In the genomic region with DNA sequence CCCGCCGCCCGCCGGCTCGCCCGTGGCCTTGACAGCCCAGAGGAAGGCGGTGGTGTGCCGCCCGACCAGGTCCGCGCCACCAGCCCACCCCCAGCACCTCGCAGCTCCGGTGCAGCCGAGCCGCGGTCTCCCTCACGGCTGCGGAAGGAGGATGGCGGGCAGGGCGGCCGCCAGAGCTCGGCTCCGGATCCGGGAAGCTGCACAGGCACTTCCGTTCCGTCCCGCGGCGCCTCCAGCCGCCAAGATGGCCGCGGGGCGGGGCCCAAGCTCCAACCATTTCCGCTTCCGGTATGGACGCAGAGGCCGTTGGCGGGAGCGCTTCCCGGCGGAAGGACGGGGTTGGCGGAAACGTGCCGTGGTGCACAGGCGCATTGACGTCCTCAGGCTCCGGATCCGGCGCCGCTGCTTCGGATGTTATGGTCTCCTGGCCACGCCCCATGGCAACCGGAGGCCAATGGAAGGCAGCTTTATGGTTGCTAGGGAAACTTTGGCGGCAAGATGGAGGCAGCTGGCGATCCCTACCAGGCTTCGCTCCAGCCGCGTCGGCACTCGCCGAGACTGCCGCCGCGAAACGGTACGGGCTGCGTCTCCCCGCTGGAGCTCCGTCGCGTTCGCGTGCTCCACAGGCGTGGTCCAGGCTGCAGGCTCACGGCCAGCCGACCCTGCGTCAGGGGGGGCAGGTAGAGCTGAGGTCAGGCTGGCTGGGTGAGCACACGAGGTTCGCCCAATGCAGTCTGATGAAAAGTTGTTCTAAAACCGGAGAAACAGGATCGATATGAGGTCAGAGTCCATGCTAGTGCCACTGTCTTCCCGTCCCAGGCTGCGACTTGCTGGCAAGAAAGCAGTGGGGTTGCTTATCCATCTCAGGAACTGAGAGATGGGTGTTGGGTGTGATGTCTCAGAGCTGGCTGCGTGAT, we compare ENCODE assay signal across 8 mouse cellular contexts. TPM values are rescaled to one million over a fixed set of nuclear protein-coding genes. Genes with fewer than 3 reads are reported as not detected.
DNase-seq lines count a peak whose midpoint lies in the region; ATAC-seq and TF ChIP-seq lines count a peak whose summit lies in the region.

TSS of gene Rer1 (minus strand) at position 275 of the 917 bp plus-strand sequence.
TSS of gene Morn1 (plus strand) at position 470 of the 917 bp plus-strand sequence.

- peak within 1 kb of the TSS; percentile 97 for H3K4me2 ChIP-seq in kidney, embryonic 14.5 days (replicated peaks; ENCODE audit: low read depth, low read length)
- H3K4me2 ChIP-seq in limb, embryonic 15.5 days = peak within 1 kb of the TSS; percentile 85

- peak; percentile 97 for ATAC-seq in kidney, embryonic 14.5 days (ENCODE audit: low FRiP score, low TSS enrichment)
- ATAC-seq in limb, embryonic 15.5 days (ENCODE audit: insufficient number of reproducible peaks, low FRiP score, low TSS enrichment, low read depth) = peak; percentile 96

- H3K36me3 ChIP-seq in kidney, embryonic 14.5 days (ENCODE audit: control insufficient read depth, insufficient read depth, low read length) = peaks cover 23% of the 10 kb centered on the region
- H3K36me3 ChIP-seq in limb, embryonic 15.5 days = peaks cover 31% of the 10 kb centered on the region

- no peaks in the 10 kb centered on the region for H3K27me3 ChIP-seq in kidney, embryonic 14.5 days (ENCODE audit: control insufficient read depth, insufficient read depth, low read length)
- no peaks in the 10 kb centered on the region for H3K27me3 ChIP-seq in limb, embryonic 15.5 days

- H3K9me3 ChIP-seq in kidney, embryonic 14.5 days (ENCODE audit: control insufficient read depth, low read length) = no peaks in the 10 kb centered on the region
- H3K9me3 ChIP-seq in limb, embryonic 15.5 days = no peaks in the 10 kb centered on the region

- H3K27ac ChIP-seq in bone marrow macrophage, adult 2 months (ENCODE audit: insufficient read depth, low read depth, low read length) = peak within 1 kb of the TSS; percentile 59
- H3K27ac ChIP-seq in embryonic fibroblast, embryonic 13.5 days (ENCODE audit: insufficient read depth, low read length) = peak within 1 kb of the TSS; percentile 55; the same call in 1 of the 2 replicates
- peak within 1 kb of the TSS; percentile 94 for H3K27ac ChIP-seq in kidney, embryonic 14.5 days (ENCODE audit: low read depth, low read length)
- H3K27ac ChIP-seq in limb, embryonic 15.5 days = peak within 1 kb of the TSS; percentile 96

- DNase-seq in A20 (ENCODE audit: low read depth, low spot score) = peak; percentile 100
- DNase-seq in heart, adult 9 months (ENCODE audit: low spot score in 2 of 2) = peak; percentile 100
- DNase-seq in monocyte, adult 2 months (ENCODE audit: low read depth in 1 of 2, low spot score in 2 of 2) = peak; percentile 100
- DNase-seq in spleen, postnatal 36 days (ENCODE audit: low spot score in 2 of 2) = peak; percentile 99 to 100

- H3K4me3 ChIP-seq in bone marrow macrophage, adult 2 months (ENCODE audit: insufficient read depth, low read length) = peak within 1 kb of the TSS; percentile 96
- peak within 1 kb of the TSS; percentile 79 for H3K4me3 ChIP-seq in embryonic fibroblast, embryonic 13.5 days (ENCODE audit: insufficient read depth, low read length)
- H3K4me3 ChIP-seq in kidney, embryonic 14.5 days (ENCODE audit: low read length) = peak within 1 kb of the TSS; percentile 96
- H3K4me3 ChIP-seq in limb, embryonic 15.5 days = peak within 1 kb of the TSS; percentile 95

- H3K9ac ChIP-seq in kidney, embryonic 14.5 days (ENCODE audit: low read depth, low read length) = peak within 1 kb of the TSS; percentile 95
- H3K9ac ChIP-seq in limb, embryonic 15.5 days = peak within 1 kb of the TSS; percentile 92

- no peak for TF ChIP-seq POLR2A in bone marrow macrophage, adult 2 months (IDR thresholded peaks at IDR 0.05; ENCODE audit: borderline replicate concordance, low read depth, low read length)
- peak; percentile 70 for TF ChIP-seq POLR2A in embryonic fibroblast, embryonic 13.5 days (IDR thresholded peaks at IDR 0.05; ENCODE audit: low read depth, low read length)

- under 1% methylated on average over 67 of the region's 85 CpGs for WGBS in kidney, embryonic 14.5 days
- under 1% methylated on average over 78 of the region's 85 CpGs for WGBS in limb, embryonic 15.5 days

- no peak for TF ChIP-seq CTCF in bone marrow macrophage, adult 2 months (IDR thresholded peaks at IDR 0.05; ENCODE audit: low read depth, low read length)
- no peak for TF ChIP-seq CTCF in embryonic fibroblast, embryonic 13.5 days (IDR thresholded peaks at IDR 0.05; ENCODE audit: borderline replicate concordance, insufficient read depth, low read length)

- peaks cover 25% of the 10 kb centered on the region for H3K4me1 ChIP-seq in bone marrow macrophage, adult 2 months (ENCODE audit: control insufficient read depth, insufficient read depth, low read length)
- H3K4me1 ChIP-seq in embryonic fibroblast, embryonic 13.5 days (ENCODE audit: control insufficient read depth, insufficient read depth, low read length) = peaks cover 8% of the 10 kb centered on the region; the same call in 1 of the 2 replicates
- H3K4me1 ChIP-seq in kidney, embryonic 14.5 days (ENCODE audit: control insufficient read depth, insufficient read depth, low read length) = peaks cover 27% of the 10 kb centered on the region
- H3K4me1 ChIP-seq in limb, embryonic 15.5 days = peaks cover 30% of the 10 kb centered on the region

RNA-seq across cellular contexts. Expression of gene Rer1, which starts in this region (rescaled TPM):
- 95.7 and 97.9 TPM in 2 replicates for polyA plus RNA-seq in bone marrow macrophage, adult 2 months (2012; ENCODE audit: insufficient read depth, insufficient read length, missing spikeins)
- polyA plus RNA-seq in embryonic fibroblast, embryonic 13.5 days (2011; ENCODE audit: insufficient read length, low read depth, missing spikeins) = 148 and 162 TPM in 2 replicates
- polyA plus RNA-seq in kidney, embryonic 14.5 days (2014; fragmentation: Nextera tagmentation; extraction: Ambion mirVana) = 167 and 180 TPM in 2 replicates
- polyA plus RNA-seq in limb, embryonic 15.5 days (2015; fragmentation: Nextera tagmentation; extraction: Ambion mirVana) = 170 and 176 TPM in 2 replicates

RNA-seq across cellular contexts. Expression of gene Morn1, which starts in this region (rescaled TPM):
- polyA plus RNA-seq in bone marrow macrophage, adult 2 months (2012; ENCODE audit: insufficient read depth, insufficient read length, missing spikeins) = 2.5 and 4.5 TPM in 2 replicates
- polyA plus RNA-seq in embryonic fibroblast, embryonic 13.5 days (2011; ENCODE audit: insufficient read length, low read depth, missing spikeins) = 3.9 and 5.0 TPM in 2 replicates
- 5.8 and 6.9 TPM in 2 replicates for polyA plus RNA-seq in kidney, embryonic 14.5 days (2014; fragmentation: Nextera tagmentation; extraction: Ambion mirVana)
- 5.0 and 6.2 TPM in 2 replicates for polyA plus RNA-seq in limb, embryonic 15.5 days (2015; fragmentation: Nextera tagmentation; extraction: Ambion mirVana)

Comparison
In these comparisons a context has a peak if more than half of its experiments do, and no peak if none do; other contexts are left out.
1. Peak in every context shown above with its lines: DNase-seq, ATAC-seq, H3K4me3 ChIP-seq and H3K27ac ChIP-seq.